Mouse (Mus musculus) kidney, embryonic 14.5 days (tissue): ENCODE results near the gene Akna. TPM values are rescaled to one million over a fixed set of nuclear protein-coding genes. Genes with fewer than 3 reads are reported as not detected.

Experiments used
- ATAC-seq: fragments of 200-750 bp; cut with Nextera tagmentation; 2 replicates; pipeline ENCODE4 v1.8.0; 2017; ENCODE audit warnings: moderate number of reproducible peaks, mild to moderate bottlenecking, moderate TSS enrichment, moderate library complexity; ENCODE audit not compliant: low FRiP score, low TSS enrichment
- H3K27ac ChIP-seq: fragments of 300-500 bp; sonication (generic); 2 replicates; pipeline ENCODE4 v1.5.1; 2014; ENCODE audit warnings: low read depth, mild to moderate bottlenecking, low read length, moderate library complexity, mixed read lengths
- H3K27me3 ChIP-seq: fragments of 300-500 bp; sonication (generic); 2 replicates; pipeline ENCODE4 v1.6.1; 2014; ENCODE audit warnings: mild to moderate bottlenecking, low read length; ENCODE audit not compliant: control insufficient read depth, insufficient read depth
- H3K36me3 ChIP-seq: fragments of 300-500 bp; sonication (generic); 2 replicates; pipeline ENCODE4 v1.6.1; 2014; ENCODE audit warnings: low read length, mixed read lengths; ENCODE audit not compliant: control insufficient read depth, insufficient read depth
- H3K4me1 ChIP-seq: fragments of 300-500 bp; sonication (generic); 2 replicates; pipeline ENCODE4 v1.6.1; 2014; ENCODE audit warnings: low read length, mixed read lengths; ENCODE audit not compliant: control insufficient read depth, insufficient read depth
- H3K4me2 ChIP-seq: fragments of 300-500 bp; sonication (generic); replicated peaks from 2 replicates; pipeline ENCODE4 v1.6.1; 2014; ENCODE audit warnings: low read depth, mild to moderate bottlenecking, low read length
- H3K4me3 ChIP-seq: fragments of 300-500 bp; sonication (generic); 2 replicates; pipeline ENCODE4 v1.5.1; 2014; ENCODE audit warnings: mild to moderate bottlenecking, low read length
- H3K9ac ChIP-seq: fragments of 300-500 bp; sonication (generic); 2 replicates; pipeline ENCODE4 v1.6.1; 2014; ENCODE audit warnings: low read depth, mild to moderate bottlenecking, low read length, moderate library complexity
- H3K9me3 ChIP-seq: fragments of 300-500 bp; sonication (generic); 2 replicates; pipeline ENCODE4 v1.6.1; 2016; ENCODE audit warnings: low read length; ENCODE audit not compliant: control insufficient read depth
- WGBS: fragments of 180-500 bp; shearing (Covaris S2); extraction: QIAGEN DNeasy Blood & Tissue Kit; methylation state at CpG from one replicate; pipeline ENCODE4 v1.1.7; 2014; 5-methylcytosine and 5-hydroxymethylcytosine counted together
- polyA plus RNA-seq: library from polyadenylated mRNA; unstranded; fragments of >200 nt; fragmentation: Nextera tagmentation; extraction: Ambion mirVana; gene quantifications from 2 replicates; pipeline ENCODE4 v1.2.1, GENCODE M21; 2014

Gene Akna
- polyA plus RNA-seq, 1 experiment from 2014 or later, result 7.3 TPM

DNA sequence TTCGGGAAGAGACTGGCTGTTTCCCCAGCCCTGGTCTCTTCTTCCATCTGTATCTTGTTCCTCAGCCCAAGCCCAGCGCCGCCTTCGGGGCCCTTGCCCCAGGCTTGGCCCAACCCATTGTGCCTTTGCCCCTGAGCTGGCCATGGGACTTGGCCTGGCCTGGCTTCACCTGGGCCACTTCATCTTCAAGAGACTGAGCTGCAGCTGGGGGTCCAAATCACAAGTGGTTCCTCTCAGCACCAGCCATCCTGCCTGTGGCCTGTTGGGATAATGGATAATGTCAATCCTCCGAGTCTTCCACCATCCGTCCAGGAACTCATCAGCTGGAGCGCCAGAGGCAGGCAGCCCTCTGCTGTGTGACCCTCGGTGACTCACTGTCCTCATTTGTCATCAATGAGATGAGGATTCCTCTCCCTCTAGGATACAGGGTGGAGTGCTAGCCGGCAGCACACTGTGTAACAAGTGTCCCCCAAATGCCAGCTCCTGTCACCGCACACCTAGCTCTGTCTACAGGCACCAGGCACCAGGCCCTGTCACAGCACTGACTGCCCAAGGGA lies 5.1 kb downstream of the Akna start:
- 90% methylated on average over 10 of the region's 10 CpGs for WGBS
- Histone ChIP-seq H3K4me1 (peaks cover 20% of the 10 kb centered on the region), H3K4me3 (no peak overlapping the region), H3K4me2 (no peak overlapping the region), H3K36me3 (peaks cover 13% of the 10 kb centered on the region), H3K27me3 (no peaks in the 10 kb centered on the region), H3K9ac (no peak overlapping the region), H3K27ac (no peak overlapping the region), H3K9me3 (no peaks in the 10 kb centered on the region)
- no peak for ATAC-seq

- no peak for ATAC-seq
- Histone ChIP-seq H3K4me2 (no peak overlapping the region), H3K9me3 (no peaks in the 10 kb centered on the region), H3K27ac (no peak overlapping the region), H3K4me1 (no peaks in the 10 kb centered on the region), H3K9ac (no peak overlapping the region), H3K4me3 (no peak overlapping the region), H3K27me3 (no peaks in the 10 kb centered on the region), H3K36me3 (peaks cover 27% of the 10 kb centered on the region)
- WGBS, result 80% methylated on average over 6 of the region's 6 CpGs
Observed at GRCm38 (mm10) chr4:63391322-63391721, 11.8 kb downstream of the Akna start.

GRCm38 (mm10) chr4:63389887-63390528 lies 13.1 kb downstream of the Akna start:
- H3K27ac ChIP-seq, result no peak overlapping the region
- ATAC-seq, result no peak
- H3K9ac ChIP-seq, result no peak overlapping the region
- peaks cover 30% of the 10 kb centered on the region for H3K36me3 ChIP-seq
- no peak overlapping the region for H3K4me3 ChIP-seq
- H3K27me3 ChIP-seq, result no peaks in the 10 kb centered on the region
- H3K4me2 ChIP-seq, result no peak overlapping the region
- WGBS, result 76% methylated on average over 11 of the region's 11 CpGs
- no peaks in the 10 kb centered on the region for H3K9me3 ChIP-seq
- no peaks in the 10 kb centered on the region for H3K4me1 ChIP-seq

- 62% methylated on average over 8 of the region's 8 CpGs for WGBS
- peaks cover 25% of the 10 kb centered on the region for H3K36me3 ChIP-seq
- no peak overlapping the region for H3K4me2 ChIP-seq
- no peak overlapping the region for H3K27ac ChIP-seq
- no peaks in the 10 kb centered on the region for H3K9me3 ChIP-seq
- H3K4me1 ChIP-seq, result no peaks in the 10 kb centered on the region
- ATAC-seq, result no peak
- no peaks in the 10 kb centered on the region for H3K27me3 ChIP-seq
- H3K4me3 ChIP-seq, result no peak overlapping the region
- H3K9ac ChIP-seq, result no peak overlapping the region
Observed at GRCm38 (mm10) chr4:63389121-63389886, 13.8 kb downstream of the Akna start.

DNA sequence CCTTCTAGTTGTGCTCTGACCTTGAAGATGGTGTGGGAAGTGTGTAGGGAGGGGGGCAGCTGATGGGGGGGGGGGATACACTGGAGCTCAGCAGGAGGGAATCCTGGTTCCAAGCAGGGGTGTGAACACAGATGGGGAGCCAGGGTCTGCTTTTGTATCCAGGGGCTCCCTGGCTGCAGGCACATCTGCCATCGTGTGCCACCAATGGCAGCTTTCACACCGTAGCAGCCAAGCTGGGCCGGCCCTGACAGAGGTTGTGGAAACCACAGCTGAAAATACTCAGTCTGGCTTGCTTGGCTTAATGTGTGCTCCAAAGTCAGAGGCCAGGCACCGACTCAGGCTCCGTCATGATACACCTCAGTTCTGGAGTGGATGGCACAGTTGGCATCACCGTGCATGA lies 15.1 kb downstream of the Akna start:
- WGBS, result 82% methylated on average over 6 of the region's 6 CpGs
- Histone ChIP-seq H3K4me1 (no peaks in the 10 kb centered on the region), H3K4me2 (no peak overlapping the region), H3K9me3 (no peaks in the 10 kb centered on the region), H3K27me3 (no peaks in the 10 kb centered on the region), H3K9ac (no peak overlapping the region), H3K27ac (no peak overlapping the region), H3K36me3 (peaks cover 34% of the 10 kb centered on the region; the same call in 1 of the 2 replicates), H3K4me3 (no peak overlapping the region)
- no peak for ATAC-seq

- no peak overlapping the region for H3K9ac ChIP-seq
- H3K4me3 ChIP-seq, result no peak overlapping the region
- 81% methylated on average over 11 of the region's 11 CpGs for WGBS
- H3K4me2 ChIP-seq, result no peak overlapping the region
- ATAC-seq, result no peak
- H3K4me1 ChIP-seq, result no peaks in the 10 kb centered on the region
- H3K9me3 ChIP-seq, result no peaks in the 10 kb centered on the region
- peaks cover 43% of the 10 kb centered on the region for H3K36me3 ChIP-seq
- no peaks in the 10 kb centered on the region for H3K27me3 ChIP-seq
- no peak overlapping the region for H3K27ac ChIP-seq
Observed at GRCm38 (mm10) chr4:63385784-63386183, 17.4 kb downstream of the Akna start.

GRCm38 (mm10) chr4:63385253-63385652 lies 17.9 kb downstream of the Akna start:
- WGBS, result 88% methylated on average over 3 of the region's 3 CpGs
- Histone ChIP-seq H3K36me3 (peaks cover 45% of the 10 kb centered on the region), H3K4me2 (no peak overlapping the region)

GRCm38 (mm10) chr4:63384262-63384661 lies 18.9 kb downstream of the Akna start:
- H3K27ac ChIP-seq, result no peak overlapping the region
- ATAC-seq, result no peak
- WGBS, result 95% methylated on average over 4 of the region's 4 CpGs
- H3K27me3 ChIP-seq, result no peaks in the 10 kb centered on the region
- no peak overlapping the region for H3K9ac ChIP-seq
- no peaks in the 10 kb centered on the region for H3K9me3 ChIP-seq
- H3K36me3 ChIP-seq, result peaks cover 55% of the 10 kb centered on the region
- no peak overlapping the region for H3K4me2 ChIP-seq
- no peaks in the 10 kb centered on the region for H3K4me1 ChIP-seq
- no peak overlapping the region for H3K4me3 ChIP-seq

More at GRCm38 (mm10) chr4:63385253-63385652, 17.9 kb downstream of the Akna start:
- ATAC-seq, result no peak
- Histone ChIP-seq H3K27me3 (no peaks in the 10 kb centered on the region), H3K9ac (no peak overlapping the region), H3K4me3 (no peak overlapping the region), H3K4me1 (no peaks in the 10 kb centered on the region), H3K27ac (no peak overlapping the region), H3K9me3 (no peaks in the 10 kb centered on the region)

DNA sequence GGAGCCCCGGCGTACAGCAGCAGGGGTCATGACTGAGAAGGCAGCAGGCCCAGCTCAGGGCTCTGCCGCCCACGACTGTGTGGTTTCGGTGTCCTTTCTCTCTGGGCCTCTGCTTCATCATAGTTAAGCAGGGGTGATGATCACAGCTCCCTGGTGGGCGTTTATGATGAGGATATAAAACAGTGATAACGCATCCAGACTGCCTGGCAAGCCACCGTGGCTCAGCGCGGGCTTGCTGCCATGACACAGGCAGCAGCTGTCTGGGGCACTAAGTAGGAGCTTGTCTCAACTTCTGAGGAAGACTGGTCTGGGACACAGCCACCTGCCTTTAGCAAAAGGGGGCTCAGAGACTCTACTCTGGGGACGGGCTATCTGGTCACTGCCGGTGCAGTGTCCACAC lies 19.7 kb downstream of the Akna start:
- Histone ChIP-seq H3K4me1 (no peaks in the 10 kb centered on the region), H3K27me3 (no peaks in the 10 kb centered on the region), H3K9me3 (no peaks in the 10 kb centered on the region), H3K9ac (no peak overlapping the region), H3K36me3 (peaks cover 63% of the 10 kb centered on the region), H3K27ac (no peak overlapping the region), H3K4me3 (no peak overlapping the region), H3K4me2 (no peak overlapping the region)
- ATAC-seq, result no peak
- 75% methylated on average over 12 of the region's 12 CpGs for WGBS
